Mouse (Mus musculus) heart, adult 10 weeks (tissue): ENCODE measurements around the gene 1810010D01Rik. TPM values are rescaled to one million over a fixed set of nuclear protein-coding genes. Genes with fewer than 3 reads are reported as not detected.

Source experiments
- polyA plus RNA-seq: library from polyadenylated mRNA; stranded (reverse); fragments of 350-450 nt; fragmentation: Illumina TruSeq; extraction: RNeasy Lipid Tissue Mini Kit (QIAGEN cat#74804); gene quantifications from one replicate; pipeline ENCODE4 v1.2.3, GENCODE M21; 2014; ENCODE audit warnings: low read depth, low replicate concordance

Gene 1810010D01Rik
- polyA plus RNA-seq: not detected

GRCm38 (mm10) chr7:145208006-145208405 is at the start of gene 1810010D01Rik:
TSS of gene 1810010D01Rik (minus strand) at chr7:145208119.

Other genes starting within 250 kb of the 1810010D01Rik start
- 5.0 TPM for gene Tpcn2, start 75.9 kb upstream of the 1810010D01Rik start, polyA plus RNA-seq
- gene Mrgprf, start 92.7 kb upstream of the 1810010D01Rik start, polyA plus RNA-seq: 3.8 TPM
- not detected for gene Mrgprd, start 106.7 kb upstream of the 1810010D01Rik start, polyA plus RNA-seq